Mouse (Mus musculus) midbrain, embryonic 16.5 days (tissue): ENCODE data around the gene Rasa2. TPM values are rescaled to one million over a fixed set of nuclear protein-coding genes. Genes with fewer than 3 reads are reported as not detected.

Experiments used
- ATAC-seq: fragments of 200-750 bp; cut with Nextera tagmentation; 2 replicates; pipeline ENCODE4 v1.8.0; 2017; ENCODE audit warnings: moderate TSS enrichment
- H3K27ac ChIP-seq: fragments of 300-500 bp; sonication (generic); 2 replicates; pipeline ENCODE4 v1.5.1; 2014; ENCODE audit warnings: mild to moderate bottlenecking, low read length, mixed read lengths
- H3K27me3 ChIP-seq: fragments of 300-500 bp; sonication (generic); 2 replicates; pipeline ENCODE4 v1.6.1; 2014; ENCODE audit warnings: low read depth, low read length, mixed read lengths; ENCODE audit not compliant: control insufficient read depth, insufficient read depth
- H3K36me3 ChIP-seq: fragments of 300-500 bp; sonication (generic); 2 replicates; pipeline ENCODE4 v1.6.1; 2014; ENCODE audit warnings: mild to moderate bottlenecking, low read length, moderate library complexity, mixed read lengths; ENCODE audit not compliant: control insufficient read depth, insufficient read depth
- H3K4me1 ChIP-seq: fragments of 300-500 bp; sonication (generic); 2 replicates; pipeline ENCODE4 v1.6.1; 2014; ENCODE audit warnings: mild to moderate bottlenecking, low read length, mixed read lengths; ENCODE audit not compliant: control insufficient read depth, insufficient read depth
- H3K4me2 ChIP-seq: fragments of 300-500 bp; sonication (generic); 2 replicates; pipeline ENCODE4 v1.6.1; 2014; ENCODE audit warnings: mild to moderate bottlenecking, low read length, mixed read lengths
- H3K4me3 ChIP-seq: fragments of 300-500 bp; sonication (generic); 2 replicates; pipeline ENCODE4 v1.5.1; 2014; ENCODE audit warnings: low read depth, mild to moderate bottlenecking, low read length, moderate library complexity, mixed read lengths
- H3K9ac ChIP-seq: fragments of 300-500 bp; sonication (generic); 2 replicates; pipeline ENCODE4 v1.6.1; 2014; ENCODE audit warnings: low read depth, low read length, mixed read lengths
- H3K9me3 ChIP-seq: fragments of 300-500 bp; sonication (generic); replicated peaks from 2 replicates; pipeline ENCODE4 v1.6.1; 2014; ENCODE audit warnings: mild to moderate bottlenecking, low read length, mixed read lengths; ENCODE audit not compliant: control insufficient read depth, poor library complexity, severe bottlenecking
- WGBS: fragments of 180-500 bp; shearing (Covaris S2); extraction: QIAGEN DNeasy Blood & Tissue Kit; methylation state at CpG from one replicate; pipeline ENCODE4 v1.1.7; 2014; 5-methylcytosine and 5-hydroxymethylcytosine counted together
- polyA plus RNA-seq: library from polyadenylated mRNA; unstranded; fragments of >200 nt; fragmentation: Nextera tagmentation; extraction: Ambion mirVana; gene quantifications from 2 replicates; pipeline ENCODE4 v1.2.1, GENCODE M21; 2015

Rasa2 gene
- polyA plus RNA-seq, 1 experiment from 2014 or later, result 18.2 TPM

- WGBS, result 85% methylated on average over 6 of the region's 6 CpGs
- 0 out of 2 replicates have a peak, but pooled peaks cover 5% of the 10 kb centered on the region for H3K4me1 ChIP-seq
- H3K4me2 ChIP-seq, result no peak overlapping the region
- no peaks in the 10 kb centered on the region for H3K36me3 ChIP-seq
- no peak overlapping the region for H3K27ac ChIP-seq
- H3K9me3 ChIP-seq, result no peaks in the 10 kb centered on the region
- H3K4me3 ChIP-seq, result no peak overlapping the region
- H3K27me3 ChIP-seq, result no peaks in the 10 kb centered on the region
- ATAC-seq, result no peak
- H3K9ac ChIP-seq, result no peak overlapping the region
Observed at GRCm38 (mm10) chr9:96535431-96535830, 96.0 kb downstream of the Rasa2 start.

GRCm38 (mm10) chr9:96534256-96534655, 97.2 kb downstream of the Rasa2 start:
- Histone ChIP-seq H3K36me3 (no peaks in the 10 kb centered on the region), H3K4me1 (0 out of 2 replicates have a peak, but pooled peaks cover 6% of the 10 kb centered on the region), H3K9ac (no peak overlapping the region), H3K9me3 (no peaks in the 10 kb centered on the region), H3K27me3 (no peaks in the 10 kb centered on the region), H3K27ac (no peak overlapping the region), H3K4me2 (no peak overlapping the region), H3K4me3 (no peak overlapping the region)
- no peak for ATAC-seq
- WGBS, result 93% methylated on average over 4 of the region's 4 CpGs

- no peaks in the 10 kb centered on the region for H3K36me3 ChIP-seq
- no peaks in the 10 kb centered on the region for H3K9me3 ChIP-seq
- H3K4me2 ChIP-seq, result no peak overlapping the region
- no peak overlapping the region for H3K9ac ChIP-seq
- H3K27ac ChIP-seq, result no peak overlapping the region
- no peaks in the 10 kb centered on the region for H3K27me3 ChIP-seq
- 80% methylated on average over 6 of the region's 6 CpGs for WGBS
- no peak for ATAC-seq
- no peak overlapping the region for H3K4me3 ChIP-seq
- 0 out of 2 replicates have a peak, but pooled peaks cover 6% of the 10 kb centered on the region for H3K4me1 ChIP-seq
Observed at GRCm38 (mm10) chr9:96533476-96533875, 97.9 kb downstream of the Rasa2 start.

- Histone ChIP-seq H3K4me1 (0 out of 2 replicates have a peak, but pooled peaks cover 6% of the 10 kb centered on the region), H3K4me3 (no peak overlapping the region), H3K36me3 (no peaks in the 10 kb centered on the region), H3K9me3 (no peaks in the 10 kb centered on the region), H3K27me3 (no peaks in the 10 kb centered on the region), H3K9ac (no peak overlapping the region), H3K4me2 (no peak overlapping the region), H3K27ac (no peak overlapping the region)
- WGBS, result 82% methylated on average over 4 of the region's 4 CpGs
- ATAC-seq, result no peak
Observed at GRCm38 (mm10) chr9:96532531-96532930, 98.9 kb downstream of the Rasa2 start.

GRCm38 (mm10) chr9:96530674-96531081, 100.7 kb downstream of the Rasa2 start:
- Histone ChIP-seq H3K27ac (no peak overlapping the region), H3K4me2 (no peak overlapping the region; the same call in 1 of the 2 replicates), H3K27me3 (no peaks in the 10 kb centered on the region), H3K36me3 (no peaks in the 10 kb centered on the region), H3K9me3 (no peaks in the 10 kb centered on the region), H3K9ac (no peak overlapping the region), H3K4me3 (no peak overlapping the region), H3K4me1 (0 out of 2 replicates have a peak, but pooled peaks cover 3% of the 10 kb centered on the region)
- 62% methylated on average over 11 of the region's 11 CpGs for WGBS
- ATAC-seq, result no peak

- WGBS, result 58% methylated on average over 10 of the region's 10 CpGs
- no peak overlapping the region for H3K27ac ChIP-seq
- ATAC-seq, result no peak
Observed at GRCm38 (mm10) chr9:96529961-96530673, 101.3 kb downstream of the Rasa2 start.

GRCm38 (mm10) chr9:96526011-96526410, 105.4 kb downstream of the Rasa2 start:
- H3K4me1 ChIP-seq, result 0 out of 2 replicates have a peak, but pooled peaks cover 3% of the 10 kb centered on the region
- H3K36me3 ChIP-seq, result no peaks in the 10 kb centered on the region
- H3K9me3 ChIP-seq, result no peaks in the 10 kb centered on the region
- H3K4me3 ChIP-seq, result no peak overlapping the region
- no peaks in the 10 kb centered on the region for H3K27me3 ChIP-seq
- H3K4me2 ChIP-seq, result no peak overlapping the region
- ATAC-seq, result no peak
- H3K27ac ChIP-seq, result no peak overlapping the region
- no peak overlapping the region for H3K9ac ChIP-seq
- WGBS, result 90% methylated on average over 4 of the region's 4 CpGs

More at GRCm38 (mm10) chr9:96529961-96530673, 101.3 kb downstream of the Rasa2 start:
- Histone ChIP-seq H3K9ac (no peak overlapping the region), H3K36me3 (no peaks in the 10 kb centered on the region), H3K4me3 (no peak overlapping the region), H3K27me3 (no peaks in the 10 kb centered on the region), H3K4me2 (no peak overlapping the region; the same call in 1 of the 2 replicates), H3K4me1 (0 out of 2 replicates have a peak, but pooled peaks cover 3% of the 10 kb centered on the region), H3K9me3 (no peaks in the 10 kb centered on the region)

GRCm38 (mm10) chr9:96524972-96525506, 106.4 kb downstream of the Rasa2 start, which contains the start of gene Gm28729:
Gene Gm28729, minus strand, starts transcription at chr9:96525264.
- Histone ChIP-seq H3K36me3 (no peaks in the 10 kb centered on the region), H3K4me3 (no peak within 1 kb of the TSS), H3K4me1 (no peaks in the 10 kb centered on the region), H3K27ac (no peak within 1 kb of the TSS), H3K9me3 (no peaks in the 10 kb centered on the region), H3K9ac (no peak within 1 kb of the TSS), H3K4me2 (no peak within 1 kb of the TSS), H3K27me3 (no peaks in the 10 kb centered on the region)
- WGBS, result 56% methylated on average over 12 of the region's 12 CpGs
- no peak for ATAC-seq

GRCm38 (mm10) chr9:96523148-96523547, 108.3 kb downstream of the Rasa2 start:
- H3K9ac ChIP-seq, result no peak overlapping the region
- H3K4me1 ChIP-seq, result no peaks in the 10 kb centered on the region
- WGBS, result 90% methylated on average over 5 of the region's 5 CpGs
- no peaks in the 10 kb centered on the region for H3K36me3 ChIP-seq
- H3K9me3 ChIP-seq, result no peaks in the 10 kb centered on the region
- no peaks in the 10 kb centered on the region for H3K27me3 ChIP-seq
- no peak overlapping the region for H3K27ac ChIP-seq
- H3K4me2 ChIP-seq, result no peak overlapping the region
- H3K4me3 ChIP-seq, result no peak overlapping the region
- ATAC-seq, result no peak
